Mouse (Mus musculus) cerebellum, adult 2 months (tissue): ENCODE measurements at regions not wholly inside any gene's neighbourhood (a gene's known extent, or its start where the extent isn't known, plus 50 kb on each side); places are given as distances from the start of the nearest gene placed in this dataset.

Experiments used
- CTCF ChIP-seq: fragments of 200-500 bp; IDR thresholded peaks from 2 replicates; pipeline ENCODE4 v1.5.1; 2011; ENCODE audit warnings: low read depth, mild to moderate bottlenecking, control low read depth, low read length, moderate library complexity, borderline replicate concordance; ENCODE audit not compliant: insufficient read depth
- POLR2A ChIP-seq: fragments of 200-500 bp; IDR thresholded peaks from 2 replicates; pipeline ENCODE4 v1.6.1; 2011; ENCODE audit warnings: low read length, control low read depth, borderline replicate concordance; ENCODE audit not compliant: insufficient read depth

DNA sequence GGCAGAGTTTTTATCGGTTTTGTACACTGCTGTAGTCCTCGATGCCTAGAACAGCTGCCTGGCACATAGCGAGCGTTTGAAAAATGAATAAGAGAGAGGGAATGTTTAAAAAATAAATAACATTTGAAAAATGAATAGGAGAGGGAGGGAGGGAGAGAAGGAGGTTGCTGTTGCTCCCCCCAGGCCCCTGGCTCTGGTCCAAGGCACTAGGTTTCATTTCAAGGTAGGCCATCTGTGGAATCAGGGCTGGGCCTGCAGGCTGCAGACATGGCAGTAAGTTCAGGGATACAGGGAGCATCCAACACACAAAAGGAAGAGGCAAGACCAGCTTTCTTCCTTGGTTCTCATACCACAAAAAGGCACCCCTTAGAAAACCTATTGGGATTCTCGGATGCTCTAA is 156.5 kb downstream of the Cct6b start:
- TF ChIP-seq CTCF (no peak), POLR2A (no peak)
